Mouse (Mus musculus) C2C12 (cell line): ENCODE data around the gene Gm3512.
"Not testable (repeated sequence)": the region's sequence is repeated elsewhere in the genome, so short reads cannot be mapped to it uniquely, and the experiment has no call there.

Experiments
- CEBPB ChIP-seq: IDR thresholded peaks from one replicate; pipeline ENCODE4 v1.6.1; 2011; ENCODE audit warnings: low read depth, mild to moderate bottlenecking, control low read depth, moderate library complexity
- CTCF ChIP-seq: IDR thresholded peaks from one replicate; pipeline ENCODE4 v1.5.1; 2011; ENCODE audit not compliant: control insufficient read depth, insufficient read depth, insufficient read length
- MAX ChIP-seq: IDR thresholded peaks from one replicate; pipeline ENCODE4 v1.6.1; 2011; ENCODE audit warnings: mild to moderate bottlenecking, control low read depth
- MYOD1 ChIP-seq: IDR thresholded peaks from one replicate; pipeline ENCODE4 v1.6.1; 2011; ENCODE audit warnings: low read depth; ENCODE audit not compliant: control insufficient read depth, insufficient read length
- USF1 ChIP-seq: IDR thresholded peaks from one replicate; pipeline ENCODE4 v1.6.1; 2011; ENCODE audit warnings: low read depth, mild to moderate bottlenecking, control low read depth, moderate library complexity

GRCm38 (mm10) chr14:7125312-7125711, 49.0 kb downstream of the Gm3512 start, which contains the start of gene Gm6676:
- not testable (repeated sequence) for TF ChIP-seq CEBPB, CTCF, USF1, MAX, MYOD1
